Mouse (Mus musculus) ES-E14 (cell line): Measurements from ENCODE around the gene Pip4k2b. TPM values are rescaled to one million over a fixed set of nuclear protein-coding genes. Genes with fewer than 3 reads are reported as not detected.

Source experiments
- DNase-seq: peaks from one replicate; pipeline ENCODE4 v3.0.0-alpha.2; 2013; ENCODE audit warnings: low read depth, low spot score
- H3K27ac ChIP-seq: 2 replicates; pipeline ENCODE4 v1.5.1; 2012; ENCODE audit warnings: low read depth, mild to moderate bottlenecking, low read length, moderate library complexity, mixed read lengths; ENCODE audit not compliant: poor library complexity, insufficient read depth, severe bottlenecking
- H3K36me3 ChIP-seq: 2 replicates; pipeline ENCODE4 v1.6.1; 2012; ENCODE audit warnings: mild to moderate bottlenecking, low read length, moderate library complexity, mixed read lengths; ENCODE audit not compliant: control insufficient read depth, poor library complexity, insufficient read depth, severe bottlenecking
- H3K4me1 ChIP-seq, 2 experiments: fragments of 150-350 bp in 1 of 2; sonication (generic) in 1 of 2; 2 replicates each; pipeline ENCODE4 v1.6.1; 2012; ENCODE audit warnings: low read length in 2 of 2, mild to moderate bottlenecking in 1 of 2, mixed read lengths in 1 of 2; ENCODE audit not compliant: control insufficient read depth in 2 of 2, insufficient read depth in 2 of 2, poor library complexity in 1 of 2
- H3K4me3 ChIP-seq, 2 experiments: fragments of 150-350 bp in 1 of 2; sonication (generic) in 1 of 2; 2 replicates each; pipeline ENCODE4 v1.5.1; 2012; ENCODE audit warnings: low read length in 2 of 2, low read depth in 1 of 2, mild to moderate bottlenecking in 1 of 2, mixed read lengths in 1 of 2; ENCODE audit not compliant: insufficient read depth in 1 of 2, poor library complexity in 1 of 2, severe bottlenecking in 1 of 2
- H3K9ac ChIP-seq: 2 replicates; pipeline ENCODE4 v1.6.1; 2012; ENCODE audit warnings: low read depth, mild to moderate bottlenecking, low read length, mixed read lengths; ENCODE audit not compliant: poor library complexity, insufficient read depth, severe bottlenecking
- H3K9me3 ChIP-seq: fragments of 150-350 bp; sonication (generic); 2 replicates; pipeline ENCODE4 v1.6.1; 2012; ENCODE audit warnings: low read depth, mild to moderate bottlenecking, low read length; ENCODE audit not compliant: control insufficient read depth, insufficient read depth
- CHD2 ChIP-seq: IDR thresholded peaks from 2 replicates; pipeline ENCODE4 v1.6.1; 2014; ENCODE audit warnings: mild to moderate bottlenecking, low read depth, low read length, inconsistent platforms
- HCFC1 ChIP-seq: IDR thresholded peaks from 2 replicates; pipeline ENCODE4 v1.6.1; 2012; ENCODE audit warnings: low read length, inconsistent platforms, borderline replicate concordance; ENCODE audit not compliant: insufficient read depth
- MAFK ChIP-seq: IDR thresholded peaks from 2 replicates; pipeline ENCODE4 v1.6.1; 2014; ENCODE audit warnings: mild to moderate bottlenecking, low read depth, low read length, inconsistent platforms; ENCODE audit not compliant: insufficient read depth
- ZC3H11A ChIP-seq: IDR thresholded peaks from 2 replicates; pipeline ENCODE4 v1.6.1; 2012; ENCODE audit warnings: low read depth, mild to moderate bottlenecking, inconsistent platforms, low read length, borderline replicate concordance
- ZNF384 ChIP-seq: IDR thresholded peaks from 2 replicates; pipeline ENCODE4 v1.6.1; 2012; ENCODE audit warnings: low read depth, low read length, inconsistent platforms
- in situ Hi-C, 2 experiments: fragments of 600-800 bp; cut with MboI; formaldehyde crosslinking; loops; one replicate each; pipeline ENCODE4 v1.15.1; 2025; ENCODE audit warnings: low sequenced_read_pairs in 2 of 2, inconsistent platforms in 1 of 2; ENCODE audit not compliant: unreplicated experiment in 2 of 2
- total RNA-seq: library from RNA; depleted of rRNA; stranded (reverse); fragments of 300-350 nt; gene quantifications from 2 replicates; pipeline ENCODE4 v1.2.3, GENCODE M21; 2012

The Pip4k2b gene
- total RNA-seq, 1 experiment = 31.3 TPM

- in situ Hi-C loops = no loop called here
These were observed 44.3 kb downstream of the Pip4k2b start, which contains the start of gene Pcgf2 for GRCm38 (mm10) chr11:97700003-97700745. TSS of gene Pcgf2 (minus strand) at chr11:97700497.

GRCm38 (mm10) chr11:97699626-97700002 is 44.9 kb downstream of the Pip4k2b start:
- TF ChIP-seq HCFC1 (no peak), MAFK (no peak), CHD2 (no peak), ZC3H11A (no peak), ZNF384 (no peak)
- Histone ChIP-seq H3K9me3 (no peaks in the 10 kb centered on the region), H3K9ac (peak overlapping the region; percentile 84), H3K4me1 (peaks cover 3 to 26% of the 10 kb centered on the region in 2 experiments; a peak in 3 of 4 replicates), H3K27ac (peak overlapping the region; percentile 96), H3K36me3 (peaks cover 9% of the 10 kb centered on the region; the same call in 1 of the 2 replicates), H3K4me3 (peak overlapping the region; percentile 88 to 93)
- peak; percentile 96 for DNase-seq
- in situ Hi-C loops = loop anchor here in 1 of 2 experiments (10.0 kb wide), 1 partner anchor 65 kb away; no protein-coding TSS in a partner anchor

More at GRCm38 (mm10) chr11:97700003-97700745, 44.3 kb downstream of the Pip4k2b start, which contains the start of gene Pcgf2:
- Histone ChIP-seq H3K4me1 (peaks cover 3 to 23% of the 10 kb centered on the region in 2 experiments; a peak in 3 of 4 replicates), H3K36me3 (peaks cover 11% of the 10 kb centered on the region; the same call in 1 of the 2 replicates), H3K27ac (peak within 1 kb of the TSS; percentile 96), H3K9me3 (no peaks in the 10 kb centered on the region), H3K9ac (peak within 1 kb of the TSS; percentile 98), H3K4me3 (peak within 1 kb of the TSS; percentile 88 to 93)
- TF ChIP-seq MAFK = no peak
- no peak for TF ChIP-seq CHD2
- no peak for TF ChIP-seq ZNF384
- no peak for TF ChIP-seq HCFC1
- TF ChIP-seq ZC3H11A = no peak
- no peak for DNase-seq

- peak; percentile 86 for DNase-seq
- H3K36me3 ChIP-seq = peaks cover 5% of the 10 kb centered on the region; the same call in 1 of the 2 replicates
- TF ChIP-seq ZNF384 (no peak), MAFK (no peak), HCFC1 (no peak), ZC3H11A (no peak), CHD2 (no peak)
- peaks cover 3 to 31% of the 10 kb centered on the region in 2 experiments; a peak in 3 of 4 replicates for H3K4me1 ChIP-seq
- H3K4me3 ChIP-seq = peak overlapping the region; percentile 88 to 93
- peak overlapping the region; percentile 96 for H3K27ac ChIP-seq
- H3K9me3 ChIP-seq = no peaks in the 10 kb centered on the region
- H3K9ac ChIP-seq = peak overlapping the region; percentile 98
- in situ Hi-C loops = loop anchor here in 1 of 2 experiments (10.0 kb wide), 1 partner anchor 64 kb away; no protein-coding TSS in a partner anchor
These were observed 45.5 kb downstream of the Pip4k2b start for GRCm38 (mm10) chr11:97698741-97699611.

- no peak for DNase-seq
- TF ChIP-seq HCFC1 = no peak
These were observed 46.5 kb downstream of the Pip4k2b start for GRCm38 (mm10) chr11:97697891-97698529.

More at GRCm38 (mm10) chr11:97697891-97698529, 46.5 kb downstream of the Pip4k2b start:
- peaks cover 3 to 31% of the 10 kb centered on the region in 2 experiments; a peak in 3 of 4 replicates for H3K4me1 ChIP-seq
- in situ Hi-C loops = loop anchor here in 1 of 2 experiments (10.0 kb wide), 1 partner anchor 63 kb away; no protein-coding TSS in a partner anchor
- H3K4me3 ChIP-seq = peak overlapping the region; percentile 88 to 93
- H3K9ac ChIP-seq = peak overlapping the region; percentile 98
- H3K27ac ChIP-seq = peak overlapping the region; percentile 61
- H3K36me3 ChIP-seq = peaks cover 8% of the 10 kb centered on the region
- H3K9me3 ChIP-seq = no peaks in the 10 kb centered on the region
